8 mouse cellular contexts compared by ENCODE assay signal in the genomic region with DNA sequence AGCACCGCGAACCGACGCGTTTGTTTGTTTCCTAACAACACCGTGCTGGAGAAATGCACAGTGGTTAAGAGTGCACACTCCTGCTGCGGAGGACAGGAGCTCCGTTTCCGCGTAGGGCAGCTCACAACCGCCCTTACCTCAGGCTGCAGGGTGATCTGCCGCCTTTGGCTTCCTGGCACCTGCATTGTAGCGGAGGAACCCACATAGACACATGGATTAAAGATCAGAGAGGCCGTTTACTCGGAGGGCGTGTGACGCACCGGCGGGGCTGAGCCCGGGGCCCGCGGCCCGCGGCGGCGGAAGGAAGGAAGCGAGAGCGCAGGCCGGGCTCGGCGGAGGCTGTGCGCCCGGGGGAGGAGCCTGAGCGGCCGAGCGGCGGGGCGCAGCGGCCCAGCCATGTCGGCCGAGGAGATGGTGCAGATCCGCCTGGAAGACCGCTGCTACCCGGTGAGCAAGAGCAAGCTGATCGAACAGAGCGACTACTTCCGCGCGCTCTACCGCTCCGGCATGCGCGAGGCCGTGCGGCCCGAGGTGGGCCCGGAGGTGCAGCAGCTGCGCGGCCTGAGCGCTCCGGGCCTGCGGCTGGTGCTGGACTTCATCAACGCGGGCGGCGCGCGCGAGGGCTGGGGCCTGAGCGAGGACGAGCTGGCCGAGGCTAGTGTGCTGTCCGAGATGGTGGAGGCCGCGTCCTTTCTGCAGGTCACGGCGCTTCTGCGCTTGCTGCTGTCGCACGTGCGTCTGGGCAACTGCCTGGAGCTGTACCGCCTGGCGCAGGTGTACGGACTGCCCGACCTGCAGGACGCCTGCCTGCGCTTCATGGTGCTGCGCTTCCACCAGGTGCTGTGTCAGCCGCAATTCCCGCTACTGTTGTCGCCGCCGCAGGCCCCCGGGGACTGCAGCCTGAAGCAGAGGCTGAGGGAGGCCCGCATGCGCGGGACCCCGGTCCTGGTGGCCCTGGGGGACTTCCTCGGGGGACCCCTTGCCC. TPM values are rescaled to one million over a fixed set of nuclear protein-coding genes. Genes with fewer than 3 reads are reported as not detected.
DNase-seq lines count a peak whose midpoint lies in the region; ATAC-seq lines count a peak whose summit lies in the region.

A gene (plus strand): TSS at position 244 of the 985 bp plus-strand sequence.

- peak; percentile 86 to 95 for DNase-seq in adrenal gland, adult (ENCODE audit: inconsistent age in 2 of 2, low spot score in 1 of 2)
- DNase-seq in embryo, embryonic 10 days (ENCODE audit: low spot score): peak; percentile 79
- peak; percentile 76 to 82 for DNase-seq in gastrocnemius, postnatal 4 days (ENCODE audit: low spot score in 2 of 2)
- peak; percentile 71 to 78 for DNase-seq in left cerebral cortex, postnatal 25 days (ENCODE audit: low spot score in 2 of 2)
- DNase-seq in mesoderm, embryonic 11.5 days (ENCODE audit: low read depth, low spot score): peak; percentile 63
- peak; percentile 46 to 50 for DNase-seq in right cerebral cortex, postnatal 36 days (ENCODE audit: low spot score in 2 of 2)

- peak within 1 kb of the TSS; percentile 92 for H3K27ac ChIP-seq in intestine, embryonic 16.5 days (ENCODE audit: low read length)

- H3K4me3 ChIP-seq in intestine, embryonic 16.5 days (ENCODE audit: low read length): peak within 1 kb of the TSS; percentile 77

- 0 out of 2 replicates have a peak, but pooled peaks cover 2% of the 10 kb centered on the region for H3K36me3 ChIP-seq in intestine, embryonic 16.5 days (ENCODE audit: control insufficient read depth, insufficient read depth, low read length)

- intact Hi-C loops in left cerebral cortex, postnatal 25 days (cut with DNase I): no loop called here

- no peaks in the 10 kb centered on the region for H3K9me3 ChIP-seq in intestine, embryonic 16.5 days (ENCODE audit: control insufficient read depth, low read length)

- WGBS in intestine, embryonic 16.5 days: under 1% methylated on average over 91 of the region's 99 CpGs

- peak within 1 kb of the TSS; percentile 94 for H3K9ac ChIP-seq in intestine, embryonic 16.5 days (ENCODE audit: low read depth, low read length)

- peak within 1 kb of the TSS; percentile 89 for H3K4me2 ChIP-seq in intestine, embryonic 16.5 days (ENCODE audit: low read depth, low read length)

- H3K4me1 ChIP-seq in intestine, embryonic 16.5 days (ENCODE audit: control insufficient read depth, insufficient read depth, low read length): peaks cover 19% of the 10 kb centered on the region

- no peaks in the 10 kb centered on the region for H3K27me3 ChIP-seq in intestine, embryonic 16.5 days (replicated peaks; ENCODE audit: control insufficient read depth, insufficient read depth, low read length)

- ATAC-seq in intestine, embryonic 16.5 days: peak; percentile 97
- no peak; the same call in 1 of the 2 replicates for ATAC-seq in erythroid progenitor cell, adult 5-6 weeks (replicated peaks; ENCODE audit: low FRiP score, poor library complexity, severe bottlenecking)

RNA-seq across cellular contexts. Expression of the gene that starts here (rescaled TPM):
- total RNA-seq in gastrocnemius, postnatal 4 days (2021): 1 to 10 TPM; 9.4 to 9.7 TPM
- 4.6 and 5.2 TPM in 2 replicates for polyA plus RNA-seq in intestine, embryonic 16.5 days (2015; fragmentation: Nextera tagmentation; extraction: Ambion mirVana)
- 10 to 100 TPM; 22.2 to 23.0 TPM for total RNA-seq in left cerebral cortex, postnatal 25 days (2021)
- 1.8 and 2.1 TPM in 2 replicates for total RNA-seq in erythroid progenitor cell, adult 5-6 weeks (2015; ENCODE audit: low replicate concordance)
- total RNA-seq in erythroid progenitor cell, adult 5-6 weeks (2017; ENCODE audit: low replicate concordance): 0.30 and 0.64 TPM in 2 replicates
